Mouse (Mus musculus) cerebellum, adult 2 months (tissue): Measurements from ENCODE around the gene Skor1.

ENCODE experiments used
- CTCF ChIP-seq: fragments of 200-500 bp; IDR thresholded peaks from 2 replicates; pipeline ENCODE4 v1.5.1; 2011; ENCODE audit warnings: low read depth, mild to moderate bottlenecking, control low read depth, low read length, moderate library complexity, borderline replicate concordance; ENCODE audit not compliant: insufficient read depth
- POLR2A ChIP-seq: fragments of 200-500 bp; IDR thresholded peaks from 2 replicates; pipeline ENCODE4 v1.6.1; 2011; ENCODE audit warnings: low read length, control low read depth, borderline replicate concordance; ENCODE audit not compliant: insufficient read depth

GRCm38 (mm10) chr9:63092567-63092966, 56.2 kb downstream of the Skor1 start:
- TF ChIP-seq CTCF = no peak
- no peak for TF ChIP-seq POLR2A
